Comparison of ENCODE assay signal across 10 mouse cellular contexts in the genomic region with DNA sequence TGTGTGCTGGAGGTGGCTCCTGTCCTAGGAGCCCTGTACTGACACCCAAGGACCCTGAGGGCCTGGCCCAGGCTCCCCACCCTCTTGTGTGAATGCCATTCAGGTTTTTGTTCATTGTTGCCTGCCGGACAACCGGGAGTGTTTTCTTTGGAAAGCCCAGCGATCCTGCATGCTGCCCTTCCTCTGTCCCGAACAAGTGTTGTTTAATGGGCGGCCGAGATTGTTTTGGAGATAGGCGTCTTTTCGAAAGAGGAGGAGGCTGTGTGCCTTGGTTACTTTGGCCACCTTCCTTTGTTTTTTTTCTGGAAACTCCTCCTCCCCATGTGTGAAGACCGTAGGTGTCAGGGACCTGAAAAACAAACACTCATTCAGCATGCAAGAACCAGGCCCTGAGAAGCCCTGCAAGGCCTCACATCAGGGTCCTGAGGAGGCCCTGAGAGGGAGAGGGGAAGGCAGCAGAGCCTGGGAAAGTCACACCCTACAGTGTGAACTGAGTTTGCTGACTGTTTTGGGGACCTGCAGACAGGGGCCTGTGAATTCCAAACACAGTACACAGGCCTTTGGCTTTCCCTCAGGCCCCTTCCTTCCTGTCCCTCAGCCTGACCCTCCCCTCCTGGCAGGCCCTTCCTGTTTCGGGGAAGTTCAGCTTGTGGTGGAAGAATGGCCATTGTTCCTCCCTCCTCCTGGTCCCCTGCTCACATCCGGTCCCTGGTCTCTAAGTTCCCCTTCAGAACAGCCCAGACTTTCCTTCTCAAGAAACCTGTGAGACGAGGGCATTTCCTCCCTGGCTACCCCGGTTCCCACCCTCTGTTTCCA.
A peak's percentile ranks its signal among the peaks of the same experiment; 100 is the strongest.
DNase-seq lines count a peak whose midpoint lies in the region; ATAC-seq and TF ChIP-seq lines count a peak whose summit lies in the region.
"Had no signal": no experiment of that assay in that cellular context is flagged by ENCODE, and none has a peak within 500 bp of the region (broad histone marks: within the 10 kb centered on the region; RNA-seq: fewer than 3 reads in every experiment).

No protein-coding gene starts in this region.

- intact Hi-C loops in left cerebral cortex, postnatal 4 days (cut with DNase I) = no loop called here

- H3K4me2 ChIP-seq in lung, embryonic 15.5 days = no peak overlapping the region

- H3K4me1 ChIP-seq in kidney, adult 2 months (ENCODE audit: control insufficient read depth, insufficient read depth, low read length) = peaks cover 27% of the 10 kb centered on the region; the same call in 1 of the 2 replicates
- H3K4me1 ChIP-seq in lung, embryonic 15.5 days = peaks cover 17% of the 10 kb centered on the region

- no peaks in the 10 kb centered on the region for H3K27me3 ChIP-seq in kidney, adult 2 months (replicated peaks; ENCODE audit: control insufficient read depth, insufficient read depth, low read length)
- H3K27me3 ChIP-seq in lung, embryonic 15.5 days = no peaks in the 10 kb centered on the region
- H3K27me3 ChIP-seq: Patski had no signal

- H3K9me3 ChIP-seq in lung, embryonic 15.5 days = no peaks in the 10 kb centered on the region

- ATAC-seq in lung, embryonic 15.5 days (ENCODE audit: borderline replicate concordance, extremely low read depth, low FRiP score, low TSS enrichment) = peak; percentile 78
- ATAC-seq: Patski had no signal

- WGBS in kidney, adult 2 months = 48% methylated on average over 13 of the region's 13 CpGs
- 29% methylated on average over 13 of the region's 13 CpGs for WGBS in lung, embryonic 15.5 days

- H3K9ac ChIP-seq in lung, embryonic 15.5 days = no peak overlapping the region

- no peak for DNase-seq in layer of hippocampus, adult 2 months (ENCODE audit: low spot score in 2 of 2)
- no peak for DNase-seq in layer of hippocampus, postnatal 10 days (ENCODE audit: low spot score in 2 of 2)
- peak; percentile 67 to 75 for DNase-seq in adrenal gland, postnatal 36 days
- peak; percentile 94 for DNase-seq in heart, adult 8-10 months (ENCODE audit: low spot score)
- DNase-seq in kidney, adult 2 months = peak; percentile 91
- DNase-seq in telencephalon, adult 2 months (ENCODE audit: low read depth, low spot score) = peak; percentile 46
- no peak for DNase-seq in left cerebral cortex, postnatal 4 days

- no peak for TF ChIP-seq POLR2A in kidney, adult 2 months (IDR thresholded peaks at IDR 0.05; ENCODE audit: low read depth, low read length)

- no peak overlapping the region for H3K4me3 ChIP-seq in layer of hippocampus, adult 2 months
- no peak overlapping the region for H3K4me3 ChIP-seq in kidney, adult 2 months (ENCODE audit: insufficient read depth, low read depth, low read length)
- no peak overlapping the region for H3K4me3 ChIP-seq in lung, embryonic 15.5 days
- H3K4me3 ChIP-seq: myocyte had no signal

- H3K36me3 ChIP-seq in kidney, adult 2 months (ENCODE audit: control insufficient read depth, insufficient read depth, low read length) = no peaks in the 10 kb centered on the region
- no peaks in the 10 kb centered on the region for H3K36me3 ChIP-seq in lung, embryonic 15.5 days

- no peak for TF ChIP-seq CTCF in layer of hippocampus, adult 2 months (conservative IDR thresholded peaks at IDR 0.05)
- TF ChIP-seq CTCF in kidney, adult 2 months (conservative IDR thresholded peaks at IDR 0.05; ENCODE audit: insufficient read depth, insufficient read length, low read depth, low read length) = no peak

- H3K27ac ChIP-seq in layer of hippocampus, adult 2 months = peak overlapping the region; percentile 85
- peak overlapping the region; percentile 82 for H3K27ac ChIP-seq in kidney, adult 2 months (ENCODE audit: insufficient read depth, low read depth, low read length)
- H3K27ac ChIP-seq in lung, embryonic 15.5 days = peak overlapping the region; percentile 79

Comparison
In these comparisons a context has a peak if more than half of its experiments do, and no peak if none do; other contexts are left out.
1. DNase-seq: peak in adrenal gland, postnatal 36 days (2 of 2), heart, adult 8-10 months (single experiment), kidney, adult 2 months (single experiment) and telencephalon, adult 2 months (single experiment); none in layer of hippocampus, adult 2 months (0 of 2), layer of hippocampus, postnatal 10 days (0 of 2) and left cerebral cortex, postnatal 4 days (single experiment).
2. Peak in every context shown above with its lines, with median percentiles within 50 percentile points of each other: H3K27ac ChIP-seq.